Mouse (Mus musculus) kidney, adult 2 months (tissue): ENCODE data around the gene Tcaf3.

Source experiments
- CTCF ChIP-seq: fragments of 200-500 bp; conservative IDR thresholded peaks from 2 replicates; pipeline ENCODE4 v1.5.1; 2011; ENCODE audit warnings: low read depth, mild to moderate bottlenecking, control low read depth, low read length, moderate library complexity, mixed read lengths; ENCODE audit not compliant: insufficient read depth, insufficient read length
- POLR2A ChIP-seq: fragments of 200-500 bp; IDR thresholded peaks from one replicate; pipeline ENCODE4 v1.6.1; 2011; ENCODE audit warnings: low read depth, low read length, control low read depth

- TF ChIP-seq CTCF (no peak), POLR2A (no peak)
Measured at GRCm38 (mm10) chr6:42545451-42545885, 52.0 kb downstream of the Tcaf3 start.
